Mouse (Mus musculus): ENCODE data around the gene Il6st.

The Il6st gene

DNA sequence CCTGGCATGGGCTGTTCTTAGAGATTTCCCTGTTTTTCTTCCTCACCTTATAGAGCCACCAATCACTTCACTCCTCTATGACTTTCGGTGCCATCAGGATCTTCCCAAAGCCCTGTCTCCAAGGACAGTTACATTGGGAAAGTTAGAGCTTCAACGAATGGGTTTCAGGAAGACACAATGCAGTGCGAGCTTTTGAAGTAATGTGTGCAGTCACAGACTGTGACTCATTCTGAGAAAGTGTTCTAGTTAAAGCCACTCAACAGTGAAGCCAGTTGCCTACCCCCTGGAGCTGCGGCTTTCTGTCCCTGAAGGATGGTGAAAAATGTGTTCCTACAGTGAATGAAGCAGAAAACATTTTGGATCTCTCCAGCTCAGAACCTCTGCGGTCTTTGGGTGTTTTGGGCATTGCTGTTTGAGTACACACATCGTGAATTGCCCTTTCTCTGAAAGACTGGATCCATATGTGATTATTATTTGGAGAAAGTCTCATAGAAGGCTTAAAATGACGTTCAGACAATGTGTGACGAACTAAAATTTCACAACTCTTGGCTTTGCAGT lies 16.7 kb upstream of the Il6st start:
- no peak for DNase-seq

DNA sequence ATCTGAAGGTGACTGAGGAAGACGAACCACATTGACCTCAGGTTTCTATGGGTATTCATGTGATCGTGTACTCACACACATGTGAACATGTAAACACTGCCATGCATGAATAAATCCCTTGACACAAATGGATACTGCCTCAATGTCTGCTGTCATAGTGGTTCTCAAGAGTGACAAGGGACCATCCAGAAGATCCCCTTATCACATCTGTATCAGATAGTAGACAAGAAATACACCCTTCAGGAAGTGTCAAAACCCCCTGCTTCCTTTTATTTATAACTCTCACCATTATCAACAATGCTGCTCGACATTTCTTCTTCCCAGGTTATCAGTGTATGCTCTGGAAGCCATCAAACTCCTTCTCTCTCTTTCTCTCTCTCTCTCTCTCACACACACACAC lies 13.7 kb upstream of the Il6st start:
- no peak for DNase-seq

DNA sequence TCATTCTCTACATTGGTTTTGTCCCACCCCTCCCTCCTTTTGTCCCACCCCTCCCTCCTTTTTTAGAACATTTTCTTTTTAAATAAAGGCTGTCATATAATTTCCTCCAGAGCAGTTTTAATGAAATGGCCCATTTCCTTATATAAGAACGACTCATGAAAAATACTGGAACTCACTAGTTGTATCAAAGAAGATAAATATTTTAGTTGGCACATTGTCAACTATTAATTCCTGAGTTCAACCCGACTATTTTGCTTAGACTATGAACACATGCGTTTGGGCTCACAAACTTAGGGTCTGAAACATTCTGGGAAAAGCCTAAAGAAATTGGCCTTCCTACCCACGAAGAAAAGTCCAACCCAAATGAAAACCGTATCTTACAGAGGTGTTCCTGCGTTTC lies 6.5 kb upstream of the Il6st start:
- no peak for DNase-seq

DNA sequence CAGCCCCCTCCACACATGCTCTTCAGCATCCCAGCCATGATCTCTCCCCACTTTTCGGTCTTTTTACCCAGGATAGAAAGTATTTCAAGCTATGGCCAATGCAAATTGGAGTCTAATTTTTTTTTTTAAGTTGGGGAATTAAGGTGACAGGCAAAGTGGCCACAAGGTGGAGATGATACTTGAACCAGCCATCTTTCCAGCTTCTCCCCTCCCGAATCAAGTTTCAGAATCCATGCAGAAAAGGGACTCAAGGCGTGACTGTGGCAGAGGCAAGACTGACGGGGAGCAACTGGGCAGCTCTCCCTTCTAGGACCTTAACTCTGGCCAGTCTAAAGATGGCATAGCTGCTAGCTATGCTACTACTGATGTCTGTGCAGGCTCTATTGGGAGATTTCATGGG lies 5.9 kb upstream of the Il6st start:
- no peak for DNase-seq

DNA sequence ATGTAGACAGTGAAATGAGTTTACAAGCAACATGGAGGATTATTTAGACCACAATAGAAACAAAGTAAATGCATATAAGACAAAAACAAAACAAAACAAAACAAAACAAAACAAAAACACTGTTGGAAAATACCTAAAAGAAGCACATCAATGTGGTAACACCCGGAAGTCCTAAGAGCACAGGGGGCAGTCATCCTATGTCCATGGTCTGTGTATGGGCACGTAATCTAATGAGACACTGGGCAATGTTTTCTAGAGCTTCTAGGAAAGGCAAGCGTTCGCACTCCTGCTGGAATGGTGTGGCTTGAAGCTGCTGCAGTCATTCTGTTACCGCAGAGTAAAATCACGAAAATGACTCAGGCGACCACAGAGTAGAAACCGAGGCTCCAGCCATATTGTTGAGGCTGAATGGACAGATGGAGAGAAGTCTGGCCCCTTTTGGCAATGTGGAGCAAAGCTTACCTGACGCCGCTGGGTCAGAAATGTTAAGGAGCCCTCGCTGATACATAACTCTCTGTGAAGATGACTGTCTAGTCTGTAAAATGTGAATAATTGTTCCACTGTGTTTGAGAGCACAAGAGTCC lies 5.3 kb upstream of the Il6st start:
- DNase-seq, result no peak

DNA sequence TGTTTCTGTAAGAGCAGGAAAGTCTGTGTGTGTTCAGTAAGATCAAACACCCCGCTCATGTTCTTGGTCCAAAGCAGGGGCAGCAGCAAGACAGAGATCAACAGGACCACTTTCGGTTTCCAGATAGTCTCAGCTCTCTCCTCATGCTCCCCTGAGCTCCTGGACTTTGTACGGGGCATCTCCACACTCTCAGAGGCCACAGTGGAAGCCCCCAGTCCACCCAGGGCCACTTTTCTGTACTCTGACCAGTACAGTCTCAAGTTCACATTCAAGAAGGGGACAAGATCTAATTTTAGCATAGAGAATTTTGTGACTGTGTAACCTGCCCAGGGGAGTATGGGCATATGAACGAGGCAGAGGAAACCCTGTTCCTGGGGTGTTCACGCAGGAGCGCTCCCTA lies 3.9 kb upstream of the Il6st start:
- no peak for DNase-seq

DNA sequence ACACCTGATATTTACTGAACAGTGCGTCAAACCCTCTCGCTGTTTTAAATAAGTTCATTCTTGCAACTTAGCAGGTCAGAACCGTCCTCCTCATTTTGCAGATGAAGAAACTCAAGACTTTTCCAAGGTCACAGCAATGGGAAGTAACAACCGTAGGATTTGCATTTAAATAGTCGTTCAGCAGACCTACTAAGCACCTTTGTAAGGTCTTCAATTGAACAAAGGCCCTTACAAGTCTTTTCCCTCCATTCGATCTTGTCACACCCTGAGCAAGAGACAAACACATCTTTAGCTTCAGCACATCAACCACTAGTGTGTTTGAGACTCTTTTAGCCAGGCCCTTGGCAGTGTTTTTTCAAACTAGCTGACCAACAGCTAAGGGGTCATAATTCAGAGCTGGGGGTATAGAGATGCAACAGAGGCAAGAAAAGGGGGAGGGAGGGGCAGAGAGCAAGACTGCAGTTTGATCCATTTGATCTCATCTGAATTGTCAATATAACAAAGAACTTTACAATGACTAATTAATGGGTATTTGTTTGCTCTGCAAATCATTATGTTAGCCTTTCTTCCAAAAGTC lies 1.4 kb upstream of the Il6st start:
- DNase-seq, result no peak

DNA sequence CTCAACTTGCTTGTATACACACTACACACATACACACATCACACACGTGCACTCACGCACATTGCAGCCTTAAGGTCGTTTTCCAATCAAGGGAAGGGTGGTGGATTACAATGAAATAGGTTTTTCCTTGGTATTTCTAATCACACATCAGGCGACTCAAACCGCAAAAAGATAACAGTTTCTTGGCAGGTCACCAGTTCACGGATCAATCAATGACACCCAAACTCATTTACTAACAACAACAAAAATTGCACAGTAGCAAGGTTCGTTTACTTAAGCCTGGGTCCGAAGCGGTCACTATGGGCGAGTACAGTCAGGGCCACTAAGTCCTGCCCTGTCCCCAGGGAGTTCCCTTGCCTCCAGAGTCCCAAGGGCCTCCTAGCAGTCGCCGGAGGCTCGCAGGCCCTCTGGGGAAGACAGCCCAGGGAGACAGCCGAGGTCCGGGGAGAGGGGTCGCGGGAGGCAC lies 500 bp upstream of the Il6st start:
- no peak for DNase-seq

DNA sequence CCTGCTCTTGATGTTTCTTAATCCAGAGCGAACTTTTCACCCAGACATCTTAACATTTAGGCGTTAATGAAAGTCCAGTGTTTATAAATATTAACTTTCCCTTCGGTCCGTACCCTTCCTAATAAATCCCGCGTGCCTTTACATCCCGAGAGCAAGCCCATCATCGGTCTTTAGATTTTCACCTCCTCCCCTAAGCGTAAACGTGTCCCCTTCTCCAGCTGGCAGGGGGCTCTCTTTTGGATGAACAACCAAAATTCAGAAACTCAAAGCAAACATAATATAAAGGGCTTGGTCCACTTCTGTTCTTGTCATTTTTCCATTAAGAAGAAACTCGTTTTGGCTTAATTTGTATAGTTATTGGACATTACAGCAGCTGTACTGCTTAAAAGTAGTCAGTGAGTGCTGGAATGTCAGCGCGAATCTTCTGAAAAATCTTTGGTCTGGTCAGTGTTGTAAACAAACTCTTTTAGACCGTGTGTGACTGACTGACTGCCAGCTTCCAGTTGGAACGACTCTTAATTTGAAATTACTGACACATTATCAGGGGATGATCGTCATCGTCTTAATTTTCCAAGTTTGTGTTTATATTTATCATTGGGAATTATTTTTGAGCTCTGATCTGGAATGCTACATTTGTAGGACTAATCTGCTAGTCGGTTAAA lies 887 bp downstream of the Il6st start:
- DNase-seq, result peak; percentile 14 to 15

DNA sequence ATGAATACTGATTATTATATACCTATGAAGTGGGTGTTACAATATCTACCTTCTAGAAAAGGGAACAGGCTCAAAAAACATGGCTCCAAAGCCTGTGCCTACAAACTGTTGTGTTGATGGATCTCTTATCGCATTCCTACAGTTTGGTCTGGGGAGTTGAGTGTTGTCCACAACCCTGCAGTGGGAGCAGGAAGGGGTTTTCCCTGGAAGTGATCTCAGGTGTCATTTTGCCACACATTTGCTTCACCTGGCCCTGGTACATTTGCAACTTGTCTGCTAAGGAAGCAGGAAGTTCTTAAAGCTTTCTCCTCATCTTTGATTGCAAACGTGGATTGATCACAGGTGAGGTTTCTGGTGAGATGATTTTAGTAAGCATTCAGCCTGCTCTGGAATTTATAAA lies 1.7 kb downstream of the Il6st start:
- no peak for DNase-seq

DNA sequence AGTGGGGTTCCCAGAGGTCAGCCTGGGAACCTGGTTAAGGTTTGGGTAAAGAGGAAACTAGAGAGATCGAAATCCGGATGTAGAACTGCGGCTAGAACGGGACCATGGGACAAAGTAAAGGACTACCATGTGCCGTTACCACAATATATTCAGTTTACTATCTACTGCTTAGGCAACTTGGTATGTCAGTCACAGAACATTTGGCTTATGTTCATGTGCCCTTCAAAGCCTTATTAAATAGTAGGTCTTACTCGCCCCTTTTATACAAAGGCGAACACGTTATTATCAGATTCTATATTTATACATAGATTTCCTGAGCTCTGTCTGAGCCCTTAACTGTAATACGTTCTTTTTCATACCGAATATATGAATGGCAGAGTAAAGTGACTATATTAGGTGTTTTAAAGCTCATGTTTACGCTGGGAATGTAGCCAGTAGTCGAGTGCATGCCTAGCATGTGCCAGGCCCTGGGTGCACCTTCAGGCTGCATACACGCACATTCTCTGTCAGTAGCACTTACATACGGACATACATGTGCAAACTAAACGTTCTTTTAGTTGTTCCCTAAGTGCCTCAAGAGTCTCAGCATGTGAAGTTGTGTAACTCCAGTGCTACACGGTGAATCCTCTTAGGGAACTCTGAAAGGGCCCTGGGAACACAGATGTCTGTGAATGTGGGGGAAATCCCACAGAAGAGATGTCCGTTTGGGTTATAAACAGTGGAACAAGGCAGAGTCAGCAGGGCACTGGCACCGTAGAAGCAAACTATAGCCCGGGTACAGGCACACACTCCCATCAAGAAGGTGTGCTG lies 2.5 kb downstream of the Il6st start:
- no peak for DNase-seq

DNA sequence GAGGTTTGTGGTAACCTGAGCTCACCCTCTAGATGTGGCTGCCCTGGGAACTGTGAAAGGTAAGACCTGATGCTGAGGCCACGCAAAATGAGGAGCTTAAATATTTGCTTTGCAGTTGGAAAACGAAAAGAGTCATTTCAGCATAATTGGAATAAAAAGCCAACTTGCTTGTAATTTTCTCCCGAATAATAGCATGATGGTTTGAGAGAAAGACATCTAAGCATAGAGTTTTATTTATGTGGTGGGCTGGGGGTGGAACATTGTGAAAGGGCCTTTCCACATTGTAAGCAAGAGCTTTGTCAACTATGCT lies 3.0 kb downstream of the Il6st start:
- no peak for DNase-seq

DNA sequence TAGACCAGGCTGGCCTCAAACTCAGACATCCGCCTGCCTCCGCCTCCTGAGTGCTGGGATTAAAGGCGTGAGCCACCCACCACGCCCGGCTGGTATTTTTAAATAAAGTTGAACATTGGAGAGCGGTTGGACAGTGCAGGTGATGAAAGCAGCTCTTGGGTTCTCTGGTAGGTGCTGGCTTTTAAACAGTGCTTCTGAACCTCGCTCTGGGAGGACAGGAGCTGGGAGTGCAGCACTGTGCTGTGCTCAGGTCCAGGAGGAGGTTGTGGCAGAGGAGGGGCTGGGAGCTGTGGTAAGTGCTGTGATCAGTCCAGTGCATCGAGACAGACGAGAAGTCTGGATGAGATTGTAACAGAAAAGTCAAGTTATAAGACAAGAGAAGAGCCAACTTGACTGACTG lies 3.5 kb downstream of the Il6st start:
- no peak for DNase-seq

DNA sequence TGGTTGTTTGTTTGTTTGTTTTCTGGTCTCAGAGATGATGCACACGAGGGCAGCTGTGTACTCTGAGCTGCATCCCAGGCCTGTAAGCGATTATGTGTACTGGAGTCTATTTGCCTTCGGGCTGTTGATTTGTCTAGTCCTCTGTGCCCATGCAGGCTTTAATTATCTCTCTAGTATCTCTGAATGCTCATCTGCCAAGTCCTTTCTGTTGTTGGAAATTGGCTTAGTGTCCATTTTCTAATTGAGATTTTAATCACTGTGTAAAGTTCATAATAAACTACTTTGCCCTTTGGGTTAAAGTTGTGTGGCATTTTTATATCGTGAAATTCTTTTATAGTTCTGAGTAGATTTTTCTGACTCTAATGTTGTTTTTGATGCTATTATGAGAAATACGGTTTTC lies 5.6 kb downstream of the Il6st start:
- no peak for DNase-seq

DNA sequence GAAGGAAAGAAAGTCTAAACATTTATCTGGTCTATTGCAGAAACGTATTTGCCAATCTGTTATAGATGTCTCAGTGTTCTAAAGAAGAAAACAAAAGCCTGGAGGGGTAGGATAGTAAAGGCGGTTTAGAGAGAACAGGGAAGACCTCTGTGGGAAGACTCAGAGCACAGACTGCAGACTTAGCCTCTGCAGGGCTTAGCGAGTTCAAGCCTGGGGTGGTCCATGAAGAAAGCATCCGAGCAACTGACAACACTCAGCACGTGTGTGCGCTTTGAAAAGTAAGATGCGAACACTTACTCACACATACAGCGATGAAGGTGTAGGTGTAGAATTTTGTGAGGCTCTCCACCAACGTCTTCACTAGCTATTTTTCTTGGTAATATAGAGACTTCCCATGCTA lies 7.3 kb downstream of the Il6st start:
- DNase-seq, result no peak

DNA sequence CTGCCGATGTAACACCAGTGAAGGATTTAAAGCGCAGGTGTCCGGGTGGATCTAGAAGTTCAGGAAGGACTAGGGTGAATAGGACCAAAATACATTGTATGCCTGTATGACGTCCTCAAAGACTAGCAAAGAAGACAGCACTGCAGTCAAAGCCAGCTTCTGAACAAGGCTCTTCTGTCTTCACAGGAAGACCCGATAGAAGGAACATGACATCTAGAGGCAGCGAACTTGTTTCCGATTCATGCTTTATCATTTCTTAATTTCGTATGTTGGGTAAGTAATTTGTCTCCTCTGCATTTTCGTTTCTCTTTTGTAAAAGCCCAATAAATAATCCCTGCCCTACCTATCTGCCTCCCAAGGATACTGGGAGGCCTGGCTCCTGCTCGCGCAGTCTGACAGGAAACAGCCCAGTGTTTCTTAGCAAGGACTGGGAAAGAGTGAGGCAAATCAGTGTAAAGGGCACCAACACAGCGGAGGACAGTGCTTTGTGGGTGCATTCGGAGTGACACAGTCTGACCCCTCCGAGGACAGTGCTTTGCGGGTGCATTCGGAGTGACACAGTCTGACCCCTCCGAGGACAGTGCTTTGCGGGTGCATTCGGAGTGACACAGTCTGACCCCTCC lies 8.6 kb downstream of the Il6st start:
- DNase-seq, result no peak

DNA sequence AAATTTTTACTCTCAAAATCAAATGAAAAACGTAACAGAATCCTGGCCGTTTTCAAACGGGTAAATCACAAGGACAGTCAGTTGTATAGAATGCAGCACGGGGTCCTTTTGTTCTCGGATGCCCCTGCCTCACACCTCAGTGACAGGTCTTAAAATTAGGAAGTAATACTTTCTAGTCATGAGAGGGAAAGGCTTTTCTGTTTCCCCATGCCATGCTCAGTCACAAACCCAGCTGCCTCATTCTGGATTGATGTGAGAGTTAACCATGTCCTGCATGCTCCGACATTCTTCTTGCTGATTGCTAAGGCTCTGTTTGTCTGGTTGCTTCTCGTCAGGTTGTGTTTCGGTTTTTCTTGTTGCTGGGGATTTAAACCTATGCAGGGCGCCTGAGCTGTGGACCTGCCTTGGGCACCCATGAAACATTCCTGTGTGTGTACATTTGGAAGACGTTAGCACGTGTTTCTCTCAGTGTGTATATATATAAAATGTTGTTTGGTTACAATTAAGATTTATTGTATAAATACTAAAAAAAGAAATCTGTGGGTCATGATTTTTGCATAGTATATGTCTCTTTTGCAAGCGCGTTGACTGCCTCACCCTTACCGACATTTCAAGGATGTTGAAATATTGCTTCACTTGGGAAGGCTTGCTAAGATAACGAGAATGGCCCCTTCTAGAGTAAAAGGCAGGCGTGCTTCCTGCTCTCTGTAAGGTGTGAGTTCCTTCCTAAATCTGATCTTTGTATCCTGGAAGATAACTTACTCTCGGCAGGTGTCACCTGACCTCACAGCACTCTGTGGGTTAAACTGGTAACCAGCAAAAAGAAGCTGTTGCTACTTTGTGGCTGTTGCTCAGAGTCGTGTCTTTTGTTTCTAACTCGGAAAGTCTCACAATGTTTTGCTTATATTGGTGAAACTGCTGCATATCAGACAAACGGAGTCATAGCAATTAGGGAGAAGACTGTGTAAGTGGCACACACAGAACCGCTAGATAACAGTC lies 10.2 kb downstream of the Il6st start:
- DNase-seq, result no peak

DNA sequence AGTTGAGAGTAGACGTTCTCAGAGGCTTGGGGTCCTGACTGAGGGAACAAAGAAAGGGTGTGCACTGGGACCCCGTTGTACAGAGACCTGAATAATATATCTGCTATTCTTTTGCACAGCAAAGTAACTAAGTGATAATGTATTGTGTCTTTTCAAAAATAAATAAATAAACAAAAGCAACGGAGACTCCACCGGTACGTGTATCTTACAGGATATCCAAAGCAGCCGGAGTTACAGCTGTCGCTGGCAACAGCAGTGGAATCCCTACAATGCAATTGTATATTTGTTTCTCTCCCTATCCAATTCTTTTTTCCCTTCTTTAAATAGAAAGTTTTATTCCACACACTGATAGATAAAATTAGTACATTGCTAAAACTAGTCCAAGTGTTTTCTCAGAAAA lies 15.2 kb downstream of the Il6st start:
- DNase-seq, result no peak

DNA sequence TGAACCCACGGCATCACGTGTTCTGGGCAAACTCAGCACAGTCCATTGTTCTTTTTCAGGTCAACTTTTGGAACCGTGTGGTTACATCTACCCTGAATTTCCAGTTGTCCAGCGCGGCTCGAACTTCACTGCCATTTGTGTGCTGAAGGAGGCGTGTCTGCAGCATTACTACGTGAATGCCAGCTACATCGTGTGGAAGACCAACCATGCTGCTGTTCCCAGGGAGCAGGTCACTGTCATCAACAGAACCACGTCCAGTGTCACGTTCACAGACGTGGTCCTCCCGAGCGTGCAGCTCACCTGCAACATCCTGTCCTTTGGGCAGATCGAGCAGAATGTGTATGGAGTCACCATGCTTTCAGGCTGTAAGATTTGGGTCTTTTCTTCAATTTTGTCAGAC lies 16.1 kb downstream of the Il6st start:
- no peak for DNase-seq

DNA sequence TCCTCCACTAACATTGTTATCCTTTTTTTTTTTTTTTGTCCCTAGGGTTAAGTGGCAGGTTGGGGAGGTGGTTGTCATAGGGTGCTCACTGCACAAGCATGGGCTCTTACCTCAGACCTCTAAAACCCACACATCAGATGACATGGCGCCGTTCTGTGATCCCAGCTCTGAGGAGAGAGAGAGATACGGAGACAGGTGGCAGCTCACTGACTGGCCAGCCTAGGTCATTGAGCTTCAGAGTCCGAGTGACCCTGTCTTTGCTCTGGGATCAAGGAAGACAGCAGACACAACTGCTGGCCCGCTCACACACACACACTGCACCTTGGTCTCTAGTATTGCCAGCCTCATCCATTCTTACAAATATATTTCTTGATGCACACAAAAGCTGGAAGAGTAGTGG lies 18.7 kb downstream of the Il6st start:
- no peak for DNase-seq

DNA sequence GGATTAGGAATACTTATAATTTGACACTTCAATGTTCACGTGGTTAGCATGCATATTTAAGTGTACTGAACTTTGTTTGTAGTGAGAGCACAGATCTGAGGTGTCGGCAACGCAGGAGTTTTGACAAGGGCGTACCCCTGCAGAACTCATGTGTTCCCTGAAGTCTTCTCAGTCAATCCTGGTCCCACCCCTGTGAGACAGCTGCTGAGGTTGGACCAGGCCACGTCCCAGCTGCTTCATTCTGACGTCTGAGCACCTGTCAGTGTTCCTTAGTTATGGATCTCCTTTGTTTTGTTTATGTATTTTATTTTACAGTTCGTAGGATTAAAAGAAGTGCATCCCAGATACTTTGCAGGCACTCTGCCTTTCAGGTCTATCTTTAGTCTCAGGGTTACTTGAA lies 19.1 kb downstream of the Il6st start:
- DNase-seq, result no peak

DNA sequence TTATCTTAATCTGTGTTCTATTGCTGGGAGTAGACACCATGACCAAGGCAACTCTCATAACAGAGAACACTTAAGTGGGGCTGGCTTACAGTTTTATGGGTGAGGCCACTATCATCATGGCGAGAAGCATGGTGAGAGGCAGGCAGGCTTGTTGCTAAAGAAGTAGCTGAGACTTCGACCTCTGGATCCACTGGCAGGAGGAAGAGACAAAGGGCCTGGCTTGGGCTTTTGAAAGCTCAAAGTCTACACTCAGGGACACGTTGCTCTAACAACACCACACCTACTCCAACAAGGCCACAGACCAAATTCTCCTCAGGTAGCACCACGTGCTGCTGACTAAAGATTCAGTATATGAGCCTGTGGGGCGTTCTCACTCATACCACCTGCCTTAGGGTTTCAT lies 22.4 kb downstream of the Il6st start:
- DNase-seq, result no peak

Data from cerebellum, postnatal 10 days (tissue).